Mouse (Mus musculus) stomach, postnatal 0 days (tissue): ENCODE data around the gene Samd4.

ENCODE experiments used
- CTCF ChIP-seq: IDR thresholded peaks from 2 replicates; pipeline ENCODE4 v1.5.1; 2016; ENCODE audit warnings: antibody characterized with exemption, low read depth, mild to moderate bottlenecking, moderate library complexity
- EP300 ChIP-seq: optimal IDR thresholded peaks from 2 replicates; pipeline ENCODE3; 2016; ENCODE audit warnings: antibody characterized with exemption

GRCm38 (mm10) chr14:46971802-46972201 lies 89.1 kb downstream of the Samd4 start:
- TF ChIP-seq CTCF (no peak), EP300 (no peak)
